Mouse (Mus musculus) testis, adult 2 months (tissue): ENCODE data around the gene Kansl1l.

Source experiments
- CTCF ChIP-seq: fragments of 200-500 bp; IDR thresholded peaks from 2 replicates; pipeline ENCODE4 v1.5.1; 2012; ENCODE audit warnings: low read depth, mild to moderate bottlenecking, inconsistent platforms, low read length, moderate library complexity; ENCODE audit not compliant: control insufficient read depth, insufficient read depth, insufficient replicate concordance
- POLR2A ChIP-seq: fragments of 200-500 bp; IDR thresholded peaks from 2 replicates; pipeline ENCODE4 v1.6.1; 2012; ENCODE audit warnings: low read depth, mild to moderate bottlenecking, inconsistent platforms, low read length, moderate library complexity; ENCODE audit not compliant: control insufficient read depth

DNA sequence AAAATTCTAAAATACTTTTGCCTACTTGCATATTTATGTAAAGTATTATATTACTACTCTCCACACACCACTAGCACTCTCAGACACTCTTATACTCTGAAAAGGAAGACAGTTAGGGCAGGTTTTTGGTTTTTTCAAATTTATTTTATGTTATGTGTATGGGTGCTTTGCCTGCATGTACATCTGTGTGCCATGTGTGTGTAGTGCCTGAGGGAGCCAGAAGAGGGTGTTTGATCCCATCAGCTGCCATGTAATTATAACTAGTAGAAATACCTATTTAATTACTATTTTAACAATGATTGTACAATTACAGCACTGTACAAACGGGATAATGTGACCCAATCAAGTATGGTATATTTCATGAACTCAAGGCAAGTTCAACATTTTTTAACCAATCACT lies 12.0 kb downstream of the Kansl1l start:
- TF ChIP-seq POLR2A: no peak
- no peak for TF ChIP-seq CTCF
